Mouse (Mus musculus): Measurements from ENCODE around the gene Dhx57. TPM values are rescaled to one million over a fixed set of nuclear protein-coding genes. Genes with fewer than 3 reads are reported as not detected.

Gene Dhx57
- polyA plus RNA-seq, 1 experiment from 2014 or later, result 47.4 TPM

DNA sequence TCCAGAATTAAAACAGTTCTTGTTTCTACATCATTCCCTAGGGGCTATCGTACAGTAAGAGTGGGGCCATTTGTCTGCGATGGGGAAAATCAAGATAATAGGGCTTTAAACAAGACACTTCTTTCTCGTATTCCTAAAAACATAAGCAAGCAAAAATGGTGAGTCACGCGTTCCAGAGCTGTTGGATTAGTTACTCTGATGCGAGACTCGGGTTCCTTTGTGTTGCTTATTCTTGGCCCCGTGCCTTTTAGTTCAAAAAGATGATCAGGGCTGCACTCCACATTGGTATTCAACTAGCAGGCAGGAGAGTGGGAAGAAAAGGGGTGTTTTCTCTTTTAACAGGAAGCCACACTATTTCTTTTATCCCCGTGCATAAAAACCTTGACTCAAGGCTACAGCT is 21.5 kb upstream of the Dhx57 start:
- H3K27me3 ChIP-seq (replicated peaks; ENCODE audit: control insufficient read depth, insufficient read depth, low read length), result no peaks in the 10 kb centered on the region
- no peak overlapping the region for H3K4me3 ChIP-seq (ENCODE audit: low read length)
- H3K9ac ChIP-seq (ENCODE audit: low read depth, low read length), result no peak overlapping the region
- H3K36me3 ChIP-seq (ENCODE audit: control insufficient read depth, insufficient read depth, low read length), result no peaks in the 10 kb centered on the region
- H3K4me1 ChIP-seq (ENCODE audit: control insufficient read depth, insufficient read depth, low read depth, low read length), result no peaks in the 10 kb centered on the region; the same call in 1 of the 2 replicates
- H3K27ac ChIP-seq (ENCODE audit: low read depth, low read length), result no peak overlapping the region
- ATAC-seq, result peak; percentile 42; the same call in 1 of the 2 replicates
- H3K9me3 ChIP-seq (ENCODE audit: control insufficient read depth, low read length), result no peaks in the 10 kb centered on the region
- H3K4me2 ChIP-seq (ENCODE audit: low read length), result no peak overlapping the region; the same call in 1 of the 2 replicates
- 52% methylated on average over 9 of the region's 9 CpGs for WGBS

- no peak within 1 kb of the TSS; the same call in 1 of the 2 replicates for H3K9ac ChIP-seq (ENCODE audit: low read depth, low read length)
- no peak for ATAC-seq
- H3K27me3 ChIP-seq (replicated peaks; ENCODE audit: control insufficient read depth, insufficient read depth, low read length), result no peaks in the 10 kb centered on the region
- H3K4me2 ChIP-seq (ENCODE audit: low read length), result no peak within 1 kb of the TSS
- WGBS, result 87% methylated on average over 1 of the region's 1 CpGs
- H3K36me3 ChIP-seq (ENCODE audit: control insufficient read depth, insufficient read depth, low read length), result no peaks in the 10 kb centered on the region
- no peak within 1 kb of the TSS for H3K27ac ChIP-seq (ENCODE audit: low read depth, low read length)
- H3K9me3 ChIP-seq (ENCODE audit: control insufficient read depth, low read length), result no peaks in the 10 kb centered on the region
- no peak within 1 kb of the TSS for H3K4me3 ChIP-seq (ENCODE audit: low read length)
- no peaks in the 10 kb centered on the region; the same call in 1 of the 2 replicates for H3K4me1 ChIP-seq (ENCODE audit: control insufficient read depth, insufficient read depth, low read depth, low read length)
Measured at GRCm38 (mm10) chr17:80307251-80307650, 17.0 kb upstream of the Dhx57 start, which contains the start of gene Arhgef33. TSS of gene Arhgef33 (plus strand) at chr17:80307407.

DNA sequence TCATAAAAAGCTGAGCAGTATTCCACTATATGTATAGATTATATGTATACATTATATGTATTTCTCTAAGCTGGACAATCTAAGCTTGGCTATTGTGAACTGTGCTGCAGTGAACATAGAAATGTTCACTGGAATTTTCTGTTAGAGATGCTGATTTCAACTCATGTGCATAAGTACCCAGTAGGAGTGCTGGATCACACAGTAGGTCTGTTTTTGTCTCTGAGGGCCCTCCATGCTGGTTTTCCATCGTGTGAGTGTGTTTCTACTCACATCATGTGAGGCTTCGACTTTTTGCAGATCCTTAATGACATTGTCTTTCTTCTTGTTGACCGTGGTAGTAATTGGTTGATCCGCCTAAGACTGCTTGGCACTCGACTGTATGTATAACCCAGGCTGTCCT is 8.6 kb upstream of the Dhx57 start:
- no peak overlapping the region for H3K4me2 ChIP-seq (ENCODE audit: low read length)
- H3K27me3 ChIP-seq (replicated peaks; ENCODE audit: control insufficient read depth, insufficient read depth, low read length), result no peaks in the 10 kb centered on the region
- H3K9me3 ChIP-seq (ENCODE audit: control insufficient read depth, low read length), result no peaks in the 10 kb centered on the region
- no peak overlapping the region for H3K4me3 ChIP-seq (ENCODE audit: low read length)
- WGBS, result 93% methylated on average over 5 of the region's 5 CpGs
- H3K27ac ChIP-seq (ENCODE audit: low read depth, low read length), result no peak overlapping the region
- H3K9ac ChIP-seq (ENCODE audit: low read depth, low read length), result no peak overlapping the region
- H3K36me3 ChIP-seq (ENCODE audit: control insufficient read depth, insufficient read depth, low read length), result no peaks in the 10 kb centered on the region
- no peaks in the 10 kb centered on the region for H3K4me1 ChIP-seq (ENCODE audit: control insufficient read depth, insufficient read depth, low read depth, low read length)
- no peak for ATAC-seq

DNA sequence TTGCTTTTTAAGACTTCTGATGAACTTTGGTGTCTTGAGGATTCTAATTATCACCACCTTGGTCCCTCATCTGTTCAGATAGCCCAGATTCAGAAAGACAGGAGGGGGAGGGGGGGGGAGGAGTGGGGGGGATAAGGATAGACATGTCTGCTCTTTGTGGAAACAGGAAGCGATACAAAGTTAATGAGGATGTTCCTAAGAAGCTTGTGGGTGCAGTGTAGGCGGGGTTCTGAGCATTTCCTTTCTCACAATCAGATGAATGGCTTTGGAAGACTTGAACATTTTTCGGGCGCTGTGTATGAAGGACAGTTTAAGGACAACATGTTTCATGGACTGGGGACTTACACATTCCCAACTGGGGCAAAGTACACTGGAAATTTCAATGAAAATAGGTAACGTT is 5.0 kb upstream of the Dhx57 start:
- Histone ChIP-seq H3K4me3 (ENCODE audit: low read length) (no peak overlapping the region), H3K4me1 (ENCODE audit: control insufficient read depth, insufficient read depth, low read depth, low read length) (no peaks in the 10 kb centered on the region), H3K9me3 (ENCODE audit: control insufficient read depth, low read length) (no peaks in the 10 kb centered on the region), H3K9ac (ENCODE audit: low read depth, low read length) (no peak overlapping the region), H3K27ac (ENCODE audit: low read depth, low read length) (no peak overlapping the region), H3K27me3 (replicated peaks; ENCODE audit: control insufficient read depth, insufficient read depth, low read length) (no peaks in the 10 kb centered on the region), H3K4me2 (ENCODE audit: low read length) (no peak overlapping the region), H3K36me3 (ENCODE audit: control insufficient read depth, insufficient read depth, low read length) (no peaks in the 10 kb centered on the region)
- no peak for ATAC-seq
- WGBS, result 87% methylated on average over 5 of the region's 5 CpGs

DNA sequence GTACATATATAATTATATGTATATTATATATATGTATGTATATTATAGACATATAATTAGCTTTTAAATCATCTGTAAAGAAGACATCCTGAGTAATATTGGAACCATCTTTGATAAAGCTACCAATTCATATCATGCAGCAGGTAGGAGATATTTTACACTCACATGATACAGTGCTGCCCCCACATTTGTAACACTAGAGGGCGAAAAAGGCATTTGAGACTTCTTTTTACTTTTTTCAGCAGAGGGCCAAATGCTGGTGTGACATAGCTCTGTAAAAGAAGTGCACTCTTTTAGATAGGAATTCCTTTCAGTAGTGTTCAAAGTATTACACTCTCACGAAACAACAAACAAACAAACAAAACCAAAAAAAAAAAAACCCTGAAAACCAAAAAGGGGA is 872 bp upstream of the Dhx57 start:
- peak; percentile 10; the same call in 1 of the 2 replicates for ATAC-seq
- Histone ChIP-seq H3K4me1 (ENCODE audit: control insufficient read depth, insufficient read depth, low read depth, low read length) (peaks cover 11% of the 10 kb centered on the region), H3K9ac (ENCODE audit: low read depth, low read length) (no peak overlapping the region), H3K4me2 (ENCODE audit: low read length) (no peak overlapping the region; the same call in 1 of the 2 replicates), H3K27me3 (replicated peaks; ENCODE audit: control insufficient read depth, insufficient read depth, low read length) (no peaks in the 10 kb centered on the region), H3K27ac (ENCODE audit: low read depth, low read length) (no peak overlapping the region), H3K4me3 (ENCODE audit: low read length) (no peak overlapping the region), H3K9me3 (ENCODE audit: control insufficient read depth, low read length) (no peaks in the 10 kb centered on the region), H3K36me3 (ENCODE audit: control insufficient read depth, insufficient read depth, low read length) (no peaks in the 10 kb centered on the region)
- WGBS, result 28% methylated on average over 2 of the region's 2 CpGs

DNA sequence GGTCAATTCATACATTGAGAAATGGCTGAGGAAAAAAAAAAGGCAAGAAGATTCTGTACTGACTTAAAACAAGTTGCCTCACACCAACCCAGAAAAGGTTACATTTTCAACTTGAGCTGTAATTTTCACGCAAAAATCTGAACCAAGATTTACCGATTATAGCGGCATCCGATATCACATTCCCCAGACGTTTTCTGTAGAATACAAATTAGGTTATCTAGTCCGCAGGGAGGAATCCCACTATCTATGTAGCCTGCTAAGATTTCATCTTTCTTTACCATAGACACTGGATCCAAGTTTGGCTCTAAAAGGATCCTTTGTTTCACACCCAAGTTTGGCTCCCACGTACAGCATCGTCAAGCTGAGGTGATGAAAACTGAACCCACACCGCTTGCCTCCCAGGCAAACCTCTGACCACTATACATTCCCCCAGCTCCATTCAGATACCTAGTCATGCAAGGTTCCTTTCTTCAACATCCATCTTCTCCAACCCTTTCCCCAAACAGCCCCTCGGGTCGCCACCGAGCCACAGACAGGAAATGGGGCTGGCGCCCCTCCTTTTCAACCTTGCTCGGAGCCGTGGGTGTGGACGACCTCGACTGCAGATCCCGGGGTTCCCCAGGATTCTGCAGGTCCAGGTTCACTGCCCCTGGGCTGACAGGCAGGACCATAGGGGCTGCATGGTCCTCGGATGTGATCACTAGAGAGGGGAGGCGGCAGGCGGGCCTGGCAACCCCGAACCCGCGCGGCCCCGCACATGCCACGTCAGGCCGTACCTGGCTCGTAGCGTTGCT is 799 bp downstream of the Dhx57 start:
- Histone ChIP-seq H3K27ac (ENCODE audit: low read depth, low read length) (peak overlapping the region; percentile 96), H3K9me3 (ENCODE audit: control insufficient read depth, low read length) (no peaks in the 10 kb centered on the region), H3K27me3 (replicated peaks; ENCODE audit: control insufficient read depth, insufficient read depth, low read length) (no peaks in the 10 kb centered on the region), H3K4me2 (ENCODE audit: low read length) (peak overlapping the region; percentile 70), H3K36me3 (ENCODE audit: control insufficient read depth, insufficient read depth, low read length) (no peaks in the 10 kb centered on the region), H3K9ac (ENCODE audit: low read depth, low read length) (peak overlapping the region; percentile 95), H3K4me1 (ENCODE audit: control insufficient read depth, insufficient read depth, low read depth, low read length) (peaks cover 11% of the 10 kb centered on the region), H3K4me3 (ENCODE audit: low read length) (peak overlapping the region; percentile 98)
- no peak for ATAC-seq
- under 1% methylated on average over 30 of the region's 30 CpGs for WGBS

DNA sequence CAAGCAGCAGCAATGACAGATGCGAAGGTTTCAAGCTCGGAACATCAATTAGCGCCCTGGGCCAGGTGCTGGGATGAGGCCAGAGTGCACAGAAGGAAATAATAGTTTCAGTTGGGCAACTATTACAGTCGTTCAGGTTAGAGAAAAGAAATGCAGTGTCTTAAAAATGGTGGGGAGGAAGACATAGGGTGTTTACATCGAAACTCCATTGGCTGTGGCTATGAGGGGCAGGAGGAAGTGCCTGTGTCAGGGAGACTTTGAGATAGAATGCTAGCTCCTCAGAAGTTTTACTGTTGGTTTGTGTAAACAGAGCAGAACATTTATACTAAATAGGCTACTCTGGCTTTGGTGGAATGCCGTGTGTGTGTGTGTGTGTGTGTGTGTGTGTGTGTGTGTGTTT is 2.3 kb downstream of the Dhx57 start:
- WGBS, result 86% methylated on average over 6 of the region's 6 CpGs
- H3K4me1 ChIP-seq (ENCODE audit: control insufficient read depth, insufficient read depth, low read depth, low read length), result peaks cover 11% of the 10 kb centered on the region
- H3K9me3 ChIP-seq (ENCODE audit: control insufficient read depth, low read length), result no peaks in the 10 kb centered on the region
- no peak overlapping the region for H3K4me3 ChIP-seq (ENCODE audit: low read length)
- ATAC-seq, result no peak
- H3K9ac ChIP-seq (ENCODE audit: low read depth, low read length), result no peak overlapping the region
- no peak overlapping the region for H3K27ac ChIP-seq (ENCODE audit: low read depth, low read length)
- H3K27me3 ChIP-seq (replicated peaks; ENCODE audit: control insufficient read depth, insufficient read depth, low read length), result no peaks in the 10 kb centered on the region
- peak overlapping the region; percentile 70; the same call in 1 of the 2 replicates for H3K4me2 ChIP-seq (ENCODE audit: low read length)
- H3K36me3 ChIP-seq (ENCODE audit: control insufficient read depth, insufficient read depth, low read length), result no peaks in the 10 kb centered on the region

GRCm38 (mm10) chr17:80284446-80284845 is 5.8 kb downstream of the Dhx57 start:
- WGBS, result 85% methylated on average over 4 of the region's 4 CpGs
- Histone ChIP-seq H3K27ac (ENCODE audit: low read depth, low read length) (no peak overlapping the region), H3K4me1 (ENCODE audit: control insufficient read depth, insufficient read depth, low read depth, low read length) (peaks cover 11% of the 10 kb centered on the region), H3K27me3 (replicated peaks; ENCODE audit: control insufficient read depth, insufficient read depth, low read length) (no peaks in the 10 kb centered on the region), H3K4me2 (ENCODE audit: low read length) (no peak overlapping the region), H3K36me3 (ENCODE audit: control insufficient read depth, insufficient read depth, low read length) (peaks cover 7% of the 10 kb centered on the region; the same call in 1 of the 2 replicates), H3K4me3 (ENCODE audit: low read length) (no peak overlapping the region), H3K9me3 (ENCODE audit: control insufficient read depth, low read length) (no peaks in the 10 kb centered on the region), H3K9ac (ENCODE audit: low read depth, low read length) (no peak overlapping the region)
- ATAC-seq, result no peak

- no peak overlapping the region for H3K9ac ChIP-seq (ENCODE audit: low read depth, low read length)
- H3K4me2 ChIP-seq (ENCODE audit: low read length), result no peak overlapping the region
- no peak overlapping the region for H3K4me3 ChIP-seq (ENCODE audit: low read length)
- no peaks in the 10 kb centered on the region for H3K4me1 ChIP-seq (ENCODE audit: control insufficient read depth, insufficient read depth, low read depth, low read length)
- 96% methylated on average over 8 of the region's 8 CpGs for WGBS
- peaks cover 27% of the 10 kb centered on the region for H3K36me3 ChIP-seq (ENCODE audit: control insufficient read depth, insufficient read depth, low read length)
- no peak overlapping the region for H3K27ac ChIP-seq (ENCODE audit: low read depth, low read length)
- no peaks in the 10 kb centered on the region for H3K27me3 ChIP-seq (replicated peaks; ENCODE audit: control insufficient read depth, insufficient read depth, low read length)
- no peak for ATAC-seq
- H3K9me3 ChIP-seq (ENCODE audit: control insufficient read depth, low read length), result no peaks in the 10 kb centered on the region
Measured at GRCm38 (mm10) chr17:80279340-80280070, 10.8 kb downstream of the Dhx57 start.

Data from hindbrain, embryonic 16.5 days (tissue).